8 mouse cellular contexts compared by ENCODE assay signal in genomic region chr15:98533881-98534627, GRCm38 (mm10). TPM values are rescaled to one million over a fixed set of nuclear protein-coding genes. Genes with fewer than 3 reads are reported as not detected.
A peak's percentile ranks its signal among the peaks of the same experiment; 100 is the strongest.
DNase-seq lines count a peak whose midpoint lies in the region; ATAC-seq and TF ChIP-seq lines count a peak whose summit lies in the region.

Gene Kansl2, minus strand, starts transcription at chr15:98534264.

- H3K9ac ChIP-seq in lung, postnatal 0 days (replicated peaks; ENCODE audit: low read depth) = peak within 1 kb of the TSS; percentile 89

- peak within 1 kb of the TSS; percentile 65 for H3K4me2 ChIP-seq in lung, postnatal 0 days (replicated peaks; ENCODE audit: low read depth, low read length)

- WGBS in hindbrain, embryonic 10.5 days = under 1% methylated on average over 69 of the region's 70 CpGs
- WGBS in lung, postnatal 0 days = under 1% methylated on average over 69 of the region's 70 CpGs

- H3K27me3 ChIP-seq in hindbrain, embryonic 10.5 days (ENCODE audit: insufficient read depth, poor library complexity, severe bottlenecking) = no peaks in the 10 kb centered on the region
- H3K27me3 ChIP-seq in lung, postnatal 0 days (replicated peaks; ENCODE audit: insufficient read depth, low read length) = no peaks in the 10 kb centered on the region

- peaks cover 55% of the 10 kb centered on the region for H3K36me3 ChIP-seq in hindbrain, embryonic 10.5 days
- no peaks in the 10 kb centered on the region for H3K36me3 ChIP-seq in lung, postnatal 0 days (ENCODE audit: insufficient read depth, low read length)

- no peak for TF ChIP-seq CTCF in lung, postnatal 0 days (IDR thresholded peaks at IDR 0.05)

- peaks cover 13% of the 10 kb centered on the region for H3K4me1 ChIP-seq in hindbrain, embryonic 10.5 days (replicated peaks)
- H3K4me1 ChIP-seq in lung, postnatal 0 days (ENCODE audit: insufficient read depth, low read depth, low read length) = peaks cover 6% of the 10 kb centered on the region; the same call in 1 of the 2 replicates

- no peak; the same call in 1 of the 2 replicates for TF ChIP-seq EP300 in lung, postnatal 0 days (IDR thresholded peaks at IDR 0.05)

- H3K9me3 ChIP-seq in hindbrain, embryonic 10.5 days = no peaks in the 10 kb centered on the region
- H3K9me3 ChIP-seq in lung, postnatal 0 days (ENCODE audit: low read length) = no peaks in the 10 kb centered on the region

- peak; percentile 100 for DNase-seq in MN1 (ENCODE audit: low spot score)
- DNase-seq in cerebellum, adult 9-10 months = peak; percentile 99
- DNase-seq in hindbrain, embryonic 10.5 days (ENCODE audit: low spot score) = peak; percentile 99
- peak; percentile 99 for DNase-seq in layer of hippocampus, adult 9-11 months
- peak; percentile 100 for DNase-seq in lung, postnatal 0 days (ENCODE audit: low spot score)
- peak; percentile 93 for DNase-seq in ovary, postnatal 14 days (ENCODE audit: low spot score)
- peak; percentile 98 for DNase-seq in thymus, postnatal 14 days

- peak within 1 kb of the TSS; percentile 100 for H3K27ac ChIP-seq in hindbrain, embryonic 10.5 days
- H3K27ac ChIP-seq in lung, postnatal 0 days (ENCODE audit: low read length) = peak within 1 kb of the TSS; percentile 99

- H3K4me3 ChIP-seq in hindbrain, embryonic 10.5 days = peak within 1 kb of the TSS; percentile 84
- H3K4me3 ChIP-seq in lung, postnatal 0 days (ENCODE audit: low read depth, low read length) = peak within 1 kb of the TSS; percentile 80

- peak; percentile 98 for ATAC-seq in frontal cortex, adult (ENCODE audit: low TSS enrichment)
- peak; percentile 100 for ATAC-seq in lung, postnatal 0 days

RNA-seq across cellular contexts. Expression of gene Kansl2, which starts in this region (rescaled TPM):
- polyA plus RNA-seq in hindbrain, embryonic 10.5 days (2016; fragmentation: Nextera tagmentation; extraction: Ambion mirVana) = 134 and 151 TPM in 2 replicates
- 50.4 and 56.0 TPM in 2 replicates for polyA plus RNA-seq in lung, postnatal 0 days (2015; fragmentation: Nextera tagmentation; extraction: Ambion mirVana)

Comparison
In these comparisons a context has a peak if more than half of its experiments do, and no peak if none do; other contexts are left out.
1. Peak in every context shown above with its lines: DNase-seq, ATAC-seq, H3K4me3 ChIP-seq and H3K27ac ChIP-seq.